Mouse (Mus musculus) liver, adult 2 months (tissue): ENCODE results near the gene Crxos.

Source experiments
- CTCF ChIP-seq: fragments of 200-500 bp; IDR thresholded peaks from 2 replicates; pipeline ENCODE4 v1.5.1; 2011; ENCODE audit warnings: low read depth, low read length, control low read depth
- POLR2A ChIP-seq: fragments of 200-500 bp; IDR thresholded peaks from 2 replicates; pipeline ENCODE4 v1.6.1; 2011; ENCODE audit warnings: low read length, control low read depth; ENCODE audit not compliant: insufficient read depth; ENCODE audit errors: extremely low read depth

DNA sequence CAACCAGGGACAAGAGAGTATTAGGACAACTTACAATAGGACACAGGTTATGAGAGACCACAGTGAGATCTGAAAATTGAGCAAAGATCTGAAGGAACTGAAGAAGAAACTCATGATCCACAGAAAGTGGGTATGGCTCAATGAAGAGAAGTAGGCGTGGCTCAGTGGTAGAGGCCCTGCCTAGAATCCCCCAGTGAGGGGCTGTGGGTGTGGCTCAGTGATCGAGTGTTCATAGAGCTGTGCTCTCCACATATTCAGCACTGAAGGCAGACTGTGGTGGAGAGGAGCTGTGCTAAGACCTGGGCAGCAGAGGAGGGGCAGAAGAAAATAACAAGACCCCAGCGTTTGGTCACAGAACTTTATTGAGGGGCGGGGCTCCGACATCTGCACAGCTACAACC, 55.1 kb downstream of the Crxos start:
- TF ChIP-seq POLR2A: no peak
- TF ChIP-seq CTCF: no peak
